Mouse (Mus musculus) kidney, embryonic 14.5 days (tissue): ENCODE results near the gene Rtn4rl2. TPM values are rescaled to one million over a fixed set of nuclear protein-coding genes. Genes with fewer than 3 reads are reported as not detected.

Experiments used
- ATAC-seq: fragments of 200-750 bp; cut with Nextera tagmentation; 2 replicates; pipeline ENCODE4 v1.8.0; 2017; ENCODE audit warnings: moderate number of reproducible peaks, mild to moderate bottlenecking, moderate TSS enrichment, moderate library complexity; ENCODE audit not compliant: low FRiP score, low TSS enrichment
- H3K27ac ChIP-seq: fragments of 300-500 bp; sonication (generic); 2 replicates; pipeline ENCODE4 v1.5.1; 2014; ENCODE audit warnings: low read depth, mild to moderate bottlenecking, low read length, moderate library complexity, mixed read lengths
- H3K27me3 ChIP-seq: fragments of 300-500 bp; sonication (generic); 2 replicates; pipeline ENCODE4 v1.6.1; 2014; ENCODE audit warnings: mild to moderate bottlenecking, low read length; ENCODE audit not compliant: control insufficient read depth, insufficient read depth
- H3K36me3 ChIP-seq: fragments of 300-500 bp; sonication (generic); 2 replicates; pipeline ENCODE4 v1.6.1; 2014; ENCODE audit warnings: low read length, mixed read lengths; ENCODE audit not compliant: control insufficient read depth, insufficient read depth
- H3K4me1 ChIP-seq: fragments of 300-500 bp; sonication (generic); 2 replicates; pipeline ENCODE4 v1.6.1; 2014; ENCODE audit warnings: low read length, mixed read lengths; ENCODE audit not compliant: control insufficient read depth, insufficient read depth
- H3K4me2 ChIP-seq: fragments of 300-500 bp; sonication (generic); replicated peaks from 2 replicates; pipeline ENCODE4 v1.6.1; 2014; ENCODE audit warnings: low read depth, mild to moderate bottlenecking, low read length
- H3K4me3 ChIP-seq: fragments of 300-500 bp; sonication (generic); 2 replicates; pipeline ENCODE4 v1.5.1; 2014; ENCODE audit warnings: mild to moderate bottlenecking, low read length
- H3K9ac ChIP-seq: fragments of 300-500 bp; sonication (generic); 2 replicates; pipeline ENCODE4 v1.6.1; 2014; ENCODE audit warnings: low read depth, mild to moderate bottlenecking, low read length, moderate library complexity
- H3K9me3 ChIP-seq: fragments of 300-500 bp; sonication (generic); 2 replicates; pipeline ENCODE4 v1.6.1; 2016; ENCODE audit warnings: low read length; ENCODE audit not compliant: control insufficient read depth
- WGBS: fragments of 180-500 bp; shearing (Covaris S2); extraction: QIAGEN DNeasy Blood & Tissue Kit; methylation state at CpG from one replicate; pipeline ENCODE4 v1.1.7; 2014; 5-methylcytosine and 5-hydroxymethylcytosine counted together
- polyA plus RNA-seq: library from polyadenylated mRNA; unstranded; fragments of >200 nt; fragmentation: Nextera tagmentation; extraction: Ambion mirVana; gene quantifications from 2 replicates; pipeline ENCODE4 v1.2.1, GENCODE M21; 2014

The Rtn4rl2 gene
- polyA plus RNA-seq, 1 experiment from 2014 or later: 1.6 TPM

DNA sequence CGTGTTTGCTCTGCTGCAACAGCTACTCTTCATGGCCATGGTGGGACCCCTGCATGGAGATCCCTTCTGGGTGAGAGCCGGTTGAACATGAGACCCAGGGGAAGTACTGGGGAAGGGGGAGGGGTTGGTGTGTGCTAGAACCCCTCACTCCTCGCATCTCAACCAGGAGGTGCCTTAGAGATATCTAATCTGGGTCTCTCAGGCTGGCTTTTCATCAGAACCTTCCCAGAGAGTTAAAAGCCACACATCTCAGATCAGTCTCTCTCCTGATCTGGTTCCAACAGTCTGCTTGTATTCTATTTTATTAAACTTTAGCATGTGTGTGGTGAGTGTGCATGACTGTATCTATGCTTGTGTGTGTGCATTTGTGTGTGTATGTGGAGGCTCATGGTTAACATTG is 25.1 kb downstream of the Rtn4rl2 start:
- no peak for ATAC-seq
- Histone ChIP-seq H3K4me2 (no peak overlapping the region), H3K4me3 (no peak overlapping the region), H3K36me3 (peaks cover 44% of the 10 kb centered on the region), H3K9ac (no peak overlapping the region), H3K27me3 (peaks cover 9% of the 10 kb centered on the region), H3K27ac (no peak overlapping the region), H3K9me3 (no peaks in the 10 kb centered on the region), H3K4me1 (0 out of 2 replicates have a peak, but pooled peaks cover 7% of the 10 kb centered on the region)
- WGBS: 79% methylated on average over 3 of the region's 3 CpGs

- H3K27me3 ChIP-seq: no peaks in the 10 kb centered on the region
- no peak overlapping the region for H3K27ac ChIP-seq
- peaks cover 48% of the 10 kb centered on the region for H3K36me3 ChIP-seq
- no peak overlapping the region for H3K9ac ChIP-seq
- H3K4me1 ChIP-seq: no peaks in the 10 kb centered on the region
- ATAC-seq: no peak
- no peaks in the 10 kb centered on the region for H3K9me3 ChIP-seq
- WGBS: 87% methylated on average over 7 of the region's 7 CpGs
- H3K4me2 ChIP-seq: no peak overlapping the region
- no peak overlapping the region for H3K4me3 ChIP-seq
Measured at GRCm38 (mm10) chr2:84859991-84860780, 26.3 kb downstream of the Rtn4rl2 start.

DNA sequence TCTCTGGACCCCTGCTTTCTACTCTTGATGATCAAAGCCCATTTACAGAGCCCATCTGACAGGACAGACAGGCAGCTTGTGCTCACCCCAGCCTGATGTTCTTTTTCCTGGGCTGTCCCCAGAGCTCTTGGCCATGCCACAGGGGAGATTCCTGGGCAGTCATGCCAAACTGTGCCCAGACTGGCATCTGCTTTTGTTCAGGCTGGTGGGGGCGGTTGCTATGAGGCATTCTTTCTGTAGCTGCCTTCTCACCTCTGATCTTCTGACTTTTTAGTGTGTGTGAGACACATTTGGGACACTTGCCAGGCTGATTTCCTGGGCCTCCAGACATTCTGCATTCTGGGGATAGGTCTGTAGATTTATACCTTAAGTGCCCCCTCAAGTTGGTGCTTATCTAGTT is 28.0 kb downstream of the Rtn4rl2 start:
- Histone ChIP-seq H3K4me3 (no peak overlapping the region), H3K27ac (no peak overlapping the region), H3K4me2 (no peak overlapping the region), H3K4me1 (no peaks in the 10 kb centered on the region), H3K27me3 (no peaks in the 10 kb centered on the region), H3K9ac (no peak overlapping the region), H3K36me3 (peaks cover 56% of the 10 kb centered on the region), H3K9me3 (no peaks in the 10 kb centered on the region)
- WGBS: 96% methylated on average over 1 of the region's 1 CpGs
- no peak for ATAC-seq

GRCm38 (mm10) chr2:84855732-84856131 is 30.8 kb downstream of the Rtn4rl2 start:
- H3K4me1 ChIP-seq: no peaks in the 10 kb centered on the region; the same call in 1 of the 2 replicates
- no peak overlapping the region for H3K4me2 ChIP-seq
- H3K9me3 ChIP-seq: no peaks in the 10 kb centered on the region
- no peak overlapping the region for H3K27ac ChIP-seq
- ATAC-seq: peak; percentile 63; the same call in 1 of the 2 replicates
- H3K27me3 ChIP-seq: no peaks in the 10 kb centered on the region
- peaks cover 50% of the 10 kb centered on the region; the same call in 1 of the 2 replicates for H3K36me3 ChIP-seq
- H3K9ac ChIP-seq: no peak overlapping the region
- 69% methylated on average over 2 of the region's 2 CpGs for WGBS
- no peak overlapping the region for H3K4me3 ChIP-seq

DNA sequence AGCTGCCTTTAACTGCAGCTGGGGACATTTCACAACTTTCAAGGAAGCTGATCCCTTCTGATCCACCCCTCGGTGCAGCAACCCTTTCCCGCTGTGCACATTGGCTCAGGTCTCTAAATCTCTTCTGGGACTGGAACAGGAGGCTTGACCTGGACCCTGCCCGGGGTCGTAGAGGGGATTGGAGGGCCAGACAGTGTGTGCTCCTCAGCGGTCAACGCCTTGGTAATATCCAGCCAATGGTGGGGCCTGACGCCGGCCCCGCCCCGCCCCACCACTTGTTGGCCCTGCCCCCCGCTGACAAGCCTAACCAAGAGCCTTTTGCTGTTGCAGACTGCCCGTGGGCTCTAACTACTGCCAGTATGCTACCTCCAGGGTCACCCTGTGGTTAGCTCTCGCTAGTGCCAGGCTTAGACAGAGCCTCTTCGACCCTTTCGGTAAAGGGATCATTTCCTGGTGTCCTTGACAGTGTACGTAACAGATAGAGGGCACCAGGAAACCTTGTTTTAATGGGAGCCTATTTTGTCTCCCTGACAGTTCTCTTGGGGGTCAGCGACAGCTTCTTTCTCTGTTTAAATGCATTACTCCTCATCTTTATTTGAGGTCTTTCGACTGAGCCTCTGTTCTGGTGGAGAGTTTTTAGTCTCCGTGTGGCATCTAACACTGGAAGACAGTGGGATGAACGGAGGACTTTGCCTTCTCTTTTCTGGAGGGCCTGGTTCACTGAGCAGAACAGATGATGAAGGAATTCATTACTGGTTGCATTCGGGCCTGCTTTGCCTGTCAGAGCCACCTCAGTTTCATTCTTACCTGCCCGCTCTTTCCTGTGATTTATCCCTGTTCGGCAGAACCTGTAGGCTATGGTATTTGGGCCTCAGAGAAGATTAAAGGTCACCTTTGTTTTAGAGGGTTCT is 35.1 kb downstream of the Rtn4rl2 start:
- no peak overlapping the region for H3K27ac ChIP-seq
- peak overlapping the region; percentile 14; the same call in 1 of the 2 replicates for H3K9ac ChIP-seq

GRCm38 (mm10) chr2:84850407-84851129 is 35.9 kb downstream of the Rtn4rl2 start:
- 46% methylated on average over 7 of the region's 7 CpGs for WGBS
- Histone ChIP-seq H3K36me3 (peaks cover 49% of the 10 kb centered on the region), H3K4me3 (no peak overlapping the region), H3K4me2 (no peak overlapping the region; the same call in 1 of the 2 replicates), H3K9ac (no peak overlapping the region), H3K4me1 (no peaks in the 10 kb centered on the region; the same call in 1 of the 2 replicates), H3K27ac (no peak overlapping the region), H3K9me3 (no peaks in the 10 kb centered on the region), H3K27me3 (no peaks in the 10 kb centered on the region)
- ATAC-seq: peak; percentile 36; the same call in 1 of the 2 replicates

More for the DNA sequence above, 35.1 kb downstream of the Rtn4rl2 start:
- Histone ChIP-seq H3K9me3 (no peaks in the 10 kb centered on the region), H3K4me3 (no peak overlapping the region), H3K4me2 (no peak overlapping the region; the same call in 1 of the 2 replicates), H3K4me1 (no peaks in the 10 kb centered on the region; the same call in 1 of the 2 replicates), H3K27me3 (no peaks in the 10 kb centered on the region), H3K36me3 (peaks cover 46% of the 10 kb centered on the region)
- WGBS: 36% methylated on average over 23 of the region's 23 CpGs
- peak; percentile 77 for ATAC-seq

- 67% methylated on average over 1 of the region's 1 CpGs for WGBS
- H3K27me3 ChIP-seq: no peaks in the 10 kb centered on the region
- no peak for ATAC-seq
- peaks cover 9% of the 10 kb centered on the region; the same call in 1 of the 2 replicates for H3K4me1 ChIP-seq
- no peak overlapping the region for H3K9ac ChIP-seq
- H3K36me3 ChIP-seq: peaks cover 28% of the 10 kb centered on the region
- no peak overlapping the region for H3K4me2 ChIP-seq
- H3K9me3 ChIP-seq: no peaks in the 10 kb centered on the region
- H3K4me3 ChIP-seq: no peak overlapping the region
- H3K27ac ChIP-seq: no peak overlapping the region
Measured at GRCm38 (mm10) chr2:84845226-84845625, 41.3 kb downstream of the Rtn4rl2 start.

GRCm38 (mm10) chr2:84843654-84844053 is 42.9 kb downstream of the Rtn4rl2 start:
- peaks cover 9% of the 10 kb centered on the region; the same call in 1 of the 2 replicates for H3K4me1 ChIP-seq
- ATAC-seq: no peak
- H3K36me3 ChIP-seq: peaks cover 13% of the 10 kb centered on the region
- H3K9ac ChIP-seq: no peak overlapping the region
- no peak overlapping the region for H3K27ac ChIP-seq
- 81% methylated on average over 6 of the region's 6 CpGs for WGBS
- H3K9me3 ChIP-seq: no peaks in the 10 kb centered on the region
- H3K4me3 ChIP-seq: no peak overlapping the region
- no peak overlapping the region for H3K4me2 ChIP-seq
- 0 out of 2 replicates have a peak, but pooled peaks cover 1% of the 10 kb centered on the region for H3K27me3 ChIP-seq
